Mouse (Mus musculus) midbrain, embryonic 12.5 days (tissue): Measurements from ENCODE around the gene C1qtnf9. TPM values are rescaled to one million over a fixed set of nuclear protein-coding genes. Genes with fewer than 3 reads are reported as not detected.

ENCODE experiments used
- ATAC-seq: fragments of 200-750 bp; cut with Nextera tagmentation; 2 replicates; pipeline ENCODE4 v1.8.0; 2017; ENCODE audit warnings: low read depth, moderate TSS enrichment, moderate library complexity; ENCODE audit not compliant: low FRiP score
- H3K27ac ChIP-seq: fragments of 300-500 bp; sonication (generic); replicated peaks from 2 replicates; pipeline ENCODE4 v1.5.1; 2016; ENCODE audit warnings: mild to moderate bottlenecking
- H3K27me3 ChIP-seq: fragments of 300-500 bp; sonication (generic); 2 replicates; pipeline ENCODE4 v1.6.1; 2016; ENCODE audit warnings: mild to moderate bottlenecking
- H3K36me3 ChIP-seq: fragments of 300-500 bp; sonication (generic); 2 replicates; pipeline ENCODE4 v1.6.1; 2016
- H3K4me1 ChIP-seq: fragments of 300-500 bp; sonication (generic); 2 replicates; pipeline ENCODE4 v1.6.1; 2016
- H3K4me2 ChIP-seq: fragments of 300-500 bp; sonication (generic); replicated peaks from 2 replicates; pipeline ENCODE4 v1.6.1; 2016; ENCODE audit warnings: mild to moderate bottlenecking, moderate library complexity
- H3K4me3 ChIP-seq: fragments of 300-500 bp; sonication (generic); 2 replicates; pipeline ENCODE4 v1.5.1; 2016; ENCODE audit warnings: mild to moderate bottlenecking
- H3K9ac ChIP-seq: fragments of 300-500 bp; sonication (generic); replicated peaks from 2 replicates; pipeline ENCODE4 v1.6.1; 2016; ENCODE audit warnings: mild to moderate bottlenecking, moderate library complexity
- H3K9me3 ChIP-seq: fragments of 300-500 bp; sonication (generic); 2 replicates; pipeline ENCODE4 v1.6.1; 2016; ENCODE audit warnings: mild to moderate bottlenecking
- WGBS: fragments of 180-500 bp; shearing (Covaris S2); methylation state at CpG from one replicate; pipeline ENCODE4 v1.1.7; 2016; 5-methylcytosine and 5-hydroxymethylcytosine counted together
- polyA plus RNA-seq: library from polyadenylated mRNA; unstranded; fragments of >200 nt; fragmentation: Nextera tagmentation; extraction: Ambion mirVana; gene quantifications from 2 replicates; pipeline ENCODE4 v1.2.1, GENCODE M21; 2016

The C1qtnf9 gene
- polyA plus RNA-seq, 1 experiment from 2014 or later = 0.20 TPM

GRCm38 (mm10) chr14:60796600-60797322 lies 28.8 kb downstream of the C1qtnf9 start:
- Histone ChIP-seq H3K36me3 (peaks cover 56% of the 10 kb centered on the region), H3K27ac (no peak overlapping the region), H3K4me1 (no peaks in the 10 kb centered on the region), H3K27me3 (no peaks in the 10 kb centered on the region), H3K9me3 (no peaks in the 10 kb centered on the region), H3K9ac (no peak overlapping the region), H3K4me3 (no peak overlapping the region), H3K4me2 (no peak overlapping the region)
- ATAC-seq = no peak
- 91% methylated on average over 4 of the region's 4 CpGs for WGBS

DNA sequence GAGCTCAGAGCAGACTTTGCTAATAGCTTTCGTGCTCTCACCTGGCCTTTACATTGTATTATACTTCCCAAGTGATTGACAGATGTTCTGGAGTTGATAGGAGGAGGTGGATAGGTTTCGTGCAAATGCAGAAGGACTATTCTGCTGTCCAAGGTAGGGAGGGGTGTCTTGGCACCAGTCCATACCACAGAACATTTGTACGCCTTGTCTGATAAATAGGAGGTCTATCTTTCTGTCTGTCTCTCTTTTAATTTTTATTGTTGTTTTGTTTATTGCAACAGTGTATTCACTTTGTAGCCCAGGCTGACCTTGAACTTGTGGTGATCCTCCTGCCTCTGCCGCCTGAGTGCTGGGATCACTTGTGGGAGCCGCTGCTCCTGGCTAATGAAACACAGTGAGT lies 29.7 kb downstream of the C1qtnf9 start:
- no peaks in the 10 kb centered on the region for H3K27me3 ChIP-seq
- H3K27ac ChIP-seq = no peak overlapping the region
- over 99% methylated on average over 5 of the region's 5 CpGs for WGBS
- no peaks in the 10 kb centered on the region for H3K4me1 ChIP-seq
- peaks cover 56% of the 10 kb centered on the region for H3K36me3 ChIP-seq
- no peaks in the 10 kb centered on the region for H3K9me3 ChIP-seq
- no peak overlapping the region for H3K4me2 ChIP-seq
- no peak overlapping the region for H3K4me3 ChIP-seq
- no peak overlapping the region for H3K9ac ChIP-seq
- ATAC-seq = no peak

- no peak for ATAC-seq
- no peaks in the 10 kb centered on the region for H3K27me3 ChIP-seq
- H3K27ac ChIP-seq = no peak overlapping the region
- 87% methylated on average over 4 of the region's 4 CpGs for WGBS
- H3K4me3 ChIP-seq = no peak overlapping the region
- H3K4me2 ChIP-seq = no peak overlapping the region
- H3K36me3 ChIP-seq = peaks cover 66% of the 10 kb centered on the region
- no peaks in the 10 kb centered on the region for H3K9me3 ChIP-seq
- H3K9ac ChIP-seq = no peak overlapping the region
- H3K4me1 ChIP-seq = no peaks in the 10 kb centered on the region
Observed at GRCm38 (mm10) chr14:60798721-60799120, 30.8 kb downstream of the C1qtnf9 start.

DNA sequence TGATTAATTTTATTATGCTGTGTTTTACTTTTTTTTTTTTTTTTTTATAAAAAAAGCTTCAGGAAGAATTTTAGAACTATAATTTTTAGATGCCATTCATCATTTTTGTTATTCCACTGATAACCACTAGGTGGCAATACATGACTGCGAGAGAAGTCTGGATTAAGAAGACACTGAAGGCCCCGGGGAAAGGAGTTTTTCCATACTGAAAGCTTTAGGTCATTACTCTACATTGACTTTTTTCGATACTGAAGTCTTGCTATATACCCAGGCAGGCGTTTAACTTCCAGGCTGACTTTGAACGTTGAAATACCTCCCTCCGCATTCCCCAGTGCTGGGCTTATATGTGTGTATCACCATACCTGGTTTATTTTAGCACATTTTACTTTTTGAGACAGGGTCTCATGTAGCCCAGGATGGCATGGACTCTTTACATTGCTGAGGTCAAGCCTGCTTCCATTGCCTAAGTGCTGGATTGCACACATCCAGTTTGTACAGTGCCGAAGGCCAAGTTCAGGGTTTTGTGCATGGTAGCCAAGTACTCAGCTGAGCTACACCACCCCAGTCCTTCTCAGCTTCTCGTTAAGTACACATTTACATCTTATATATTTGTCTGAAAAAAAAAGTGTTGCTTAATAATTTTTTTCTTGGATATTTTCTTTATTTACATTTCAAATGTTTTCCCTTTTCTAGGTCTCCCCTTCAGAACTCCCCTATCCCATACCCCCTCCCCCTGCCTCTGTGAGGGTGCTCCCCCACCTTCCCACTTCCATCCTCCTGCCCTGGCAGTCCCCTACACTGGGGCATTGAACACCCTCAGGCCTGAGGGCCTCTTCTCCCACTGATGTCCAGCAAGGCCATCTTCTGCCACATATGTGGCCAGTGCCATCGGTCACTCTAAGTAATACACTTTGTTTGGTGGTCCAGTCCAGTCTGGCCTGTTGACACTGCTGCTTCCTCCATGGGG lies 32.1 kb downstream of the C1qtnf9 start:
- Histone ChIP-seq H3K27me3 (no peaks in the 10 kb centered on the region), H3K4me1 (no peaks in the 10 kb centered on the region), H3K27ac (no peak overlapping the region), H3K4me2 (no peak overlapping the region), H3K9ac (no peak overlapping the region), H3K9me3 (no peaks in the 10 kb centered on the region), H3K36me3 (peaks cover 71% of the 10 kb centered on the region), H3K4me3 (no peak overlapping the region)
- WGBS = 52% methylated on average over 9 of the region's 9 CpGs
- no peak for ATAC-seq

GRCm38 (mm10) chr14:60802026-60802425 lies 34.1 kb downstream of the C1qtnf9 start:
- Histone ChIP-seq H3K4me3 (no peak overlapping the region), H3K9me3 (no peaks in the 10 kb centered on the region), H3K9ac (no peak overlapping the region), H3K4me1 (no peaks in the 10 kb centered on the region), H3K4me2 (no peak overlapping the region), H3K36me3 (peaks cover 56% of the 10 kb centered on the region), H3K27ac (no peak overlapping the region), H3K27me3 (no peaks in the 10 kb centered on the region)
- ATAC-seq = no peak
- WGBS = 96% methylated on average over 13 of the region's 13 CpGs

GRCm38 (mm10) chr14:60804978-60805377 lies 37.0 kb downstream of the C1qtnf9 start:
- no peak for ATAC-seq
- Histone ChIP-seq H3K4me2 (no peak overlapping the region), H3K27me3 (no peaks in the 10 kb centered on the region), H3K27ac (no peak overlapping the region), H3K36me3 (peaks cover 33% of the 10 kb centered on the region), H3K4me1 (no peaks in the 10 kb centered on the region), H3K4me3 (no peak overlapping the region), H3K9ac (no peak overlapping the region), H3K9me3 (no peaks in the 10 kb centered on the region)
- 94% methylated on average over 9 of the region's 9 CpGs for WGBS

DNA sequence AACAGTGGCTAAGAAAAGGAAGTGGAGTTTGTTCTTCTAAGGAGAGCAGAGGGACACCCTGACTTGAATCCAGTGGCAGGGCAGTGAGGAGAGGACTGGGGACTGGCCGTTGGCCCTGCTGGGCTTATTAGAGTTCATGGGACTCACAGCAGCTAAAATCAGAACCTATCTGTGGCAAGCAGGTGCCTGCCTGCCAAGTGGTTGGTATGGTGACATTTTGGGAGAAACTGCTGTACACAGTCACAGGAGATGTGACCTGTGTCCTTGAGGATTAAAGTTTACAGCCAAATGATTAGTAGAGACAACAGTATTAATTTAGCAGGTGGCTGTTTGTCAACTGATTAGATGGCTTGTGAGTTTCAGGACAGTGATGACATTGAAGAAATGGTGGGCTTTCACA lies 37.9 kb downstream of the C1qtnf9 start:
- Histone ChIP-seq H3K4me3 (no peak overlapping the region), H3K27me3 (no peaks in the 10 kb centered on the region), H3K9ac (no peak overlapping the region), H3K4me1 (no peaks in the 10 kb centered on the region), H3K9me3 (no peaks in the 10 kb centered on the region), H3K36me3 (peaks cover 32% of the 10 kb centered on the region), H3K4me2 (no peak overlapping the region), H3K27ac (no peak overlapping the region)
- ATAC-seq = no peak
- WGBS = 75% methylated on average over 1 of the region's 1 CpGs

DNA sequence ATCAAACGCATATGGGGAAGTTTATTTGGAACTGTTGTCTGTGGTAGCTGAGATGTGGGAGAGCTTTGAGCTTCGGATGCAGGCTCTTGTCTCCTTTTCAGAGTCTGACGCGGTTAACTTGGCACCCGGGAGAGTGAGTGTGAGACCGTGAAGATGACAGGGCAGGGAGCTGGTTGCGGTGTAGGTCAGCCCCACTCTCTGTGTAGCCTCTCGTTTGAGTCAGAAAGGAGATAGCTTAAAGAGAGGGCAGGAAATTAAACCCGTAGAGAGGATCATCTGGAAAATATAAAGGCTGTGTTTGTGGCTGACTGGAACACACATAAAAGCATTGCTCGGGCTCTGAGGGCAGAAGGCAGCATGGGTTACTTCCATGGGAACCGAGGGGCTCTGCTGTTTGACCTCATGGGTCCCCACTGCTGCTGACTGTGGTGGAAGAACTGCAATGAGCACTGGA lies 39.0 kb downstream of the C1qtnf9 start:
- WGBS = 58% methylated on average over 11 of the region's 11 CpGs
- H3K27me3 ChIP-seq = no peaks in the 10 kb centered on the region

GRCm38 (mm10) chr14:60809881-60810280 lies 41.9 kb downstream of the C1qtnf9 start:
- Histone ChIP-seq H3K4me2 (no peak overlapping the region), H3K4me1 (no peaks in the 10 kb centered on the region), H3K27me3 (no peaks in the 10 kb centered on the region), H3K9ac (no peak overlapping the region), H3K36me3 (peaks cover 6% of the 10 kb centered on the region; the same call in 1 of the 2 replicates), H3K9me3 (no peaks in the 10 kb centered on the region), H3K4me3 (no peak overlapping the region), H3K27ac (no peak overlapping the region)
- 94% methylated on average over 8 of the region's 8 CpGs for WGBS
- no peak for ATAC-seq

More for the DNA sequence above, 39.0 kb downstream of the C1qtnf9 start:
- no peaks in the 10 kb centered on the region for H3K4me1 ChIP-seq
- H3K4me3 ChIP-seq = no peak overlapping the region
- peaks cover 22% of the 10 kb centered on the region for H3K36me3 ChIP-seq
- no peak overlapping the region for H3K9ac ChIP-seq
- no peak overlapping the region for H3K27ac ChIP-seq
- ATAC-seq = no peak
- H3K9me3 ChIP-seq = no peaks in the 10 kb centered on the region
- no peak overlapping the region for H3K4me2 ChIP-seq

GRCm38 (mm10) chr14:60811547-60811946 lies 43.6 kb downstream of the C1qtnf9 start:
- no peak overlapping the region for H3K4me2 ChIP-seq
- H3K36me3 ChIP-seq = peaks cover 11% of the 10 kb centered on the region; the same call in 1 of the 2 replicates
- 93% methylated on average over 4 of the region's 4 CpGs for WGBS
- H3K4me1 ChIP-seq = no peaks in the 10 kb centered on the region
- H3K9me3 ChIP-seq = no peaks in the 10 kb centered on the region
- H3K27me3 ChIP-seq = no peaks in the 10 kb centered on the region
- ATAC-seq = no peak
- H3K4me3 ChIP-seq = no peak overlapping the region
- no peak overlapping the region for H3K9ac ChIP-seq
- H3K27ac ChIP-seq = no peak overlapping the region

DNA sequence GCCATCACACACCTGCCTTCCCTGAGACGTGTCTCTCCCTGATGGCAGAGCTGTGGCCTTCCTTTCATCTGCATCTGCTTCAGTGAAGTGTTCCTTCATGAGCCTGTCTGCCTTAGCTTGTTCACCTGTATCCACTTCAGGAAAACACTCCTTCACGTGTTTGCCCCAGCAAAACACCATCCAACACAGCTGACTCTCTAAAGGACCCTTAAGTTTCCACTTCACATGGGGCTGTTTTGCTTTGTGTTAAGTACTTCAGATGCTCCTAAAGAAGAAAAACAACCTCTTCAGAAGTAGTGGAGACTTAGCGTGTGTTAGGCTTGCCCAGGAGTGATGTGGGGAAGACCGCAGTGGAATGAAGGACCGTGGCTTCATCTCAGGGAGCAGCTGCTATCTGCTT lies 47.2 kb downstream of the C1qtnf9 start:
- WGBS = 87% methylated on average over 5 of the region's 5 CpGs
- Histone ChIP-seq H3K27me3 (no peaks in the 10 kb centered on the region), H3K27ac (no peak overlapping the region), H3K4me2 (no peak overlapping the region), H3K36me3 (peaks cover 11% of the 10 kb centered on the region; the same call in 1 of the 2 replicates), H3K4me1 (no peaks in the 10 kb centered on the region), H3K9me3 (no peaks in the 10 kb centered on the region), H3K4me3 (no peak overlapping the region), H3K9ac (no peak overlapping the region)
- ATAC-seq = no peak

- no peak for ATAC-seq
- no peaks in the 10 kb centered on the region for H3K27me3 ChIP-seq
- no peak overlapping the region for H3K4me2 ChIP-seq
- no peaks in the 10 kb centered on the region for H3K9me3 ChIP-seq
- no peak overlapping the region for H3K27ac ChIP-seq
- H3K9ac ChIP-seq = no peak overlapping the region
- peaks cover 11% of the 10 kb centered on the region; the same call in 1 of the 2 replicates for H3K36me3 ChIP-seq
- H3K4me3 ChIP-seq = no peak overlapping the region
- WGBS = 88% methylated on average over 5 of the region's 5 CpGs
- no peaks in the 10 kb centered on the region for H3K4me1 ChIP-seq
Observed at GRCm38 (mm10) chr14:60818045-60818444, 50.1 kb downstream of the C1qtnf9 start.
